Mouse (Mus musculus): Measurements from ENCODE around the gene Ccdc63. TPM values are rescaled to one million over a fixed set of nuclear protein-coding genes. Genes with fewer than 3 reads are reported as not detected.
A peak's percentile ranks its signal among the peaks of the same experiment; 100 is the strongest.

The Ccdc63 gene
- polyA plus RNA-seq, 1 experiment from 2014 or later = 0.56 TPM

- Histone ChIP-seq H3K27ac (ENCODE audit: low read length) (no peak overlapping the region), H3K4me1 (ENCODE audit: control insufficient read depth, insufficient read depth, low read length) (peaks cover 47% of the 10 kb centered on the region), H3K4me3 (ENCODE audit: low read length) (no peak overlapping the region), H3K9ac (ENCODE audit: low read length) (no peak overlapping the region), H3K27me3 (ENCODE audit: control insufficient read depth, insufficient read depth, low read length) (no peaks in the 10 kb centered on the region), H3K9me3 (replicated peaks; ENCODE audit: control insufficient read depth, low read length) (no peaks in the 10 kb centered on the region), H3K4me2 (ENCODE audit: low read depth, low read length) (no peak overlapping the region), H3K36me3 (ENCODE audit: control insufficient read depth, insufficient read depth) (peaks cover 50% of the 10 kb centered on the region)
- no peak for ATAC-seq (replicated peaks; ENCODE audit: extremely low read depth, insufficient read depth, low FRiP score)
- 76% methylated on average over 14 of the region's 14 CpGs for WGBS
Observed at GRCm38 (mm10) chr5:122168344-122169069, 27.9 kb upstream of the Ccdc63 start.

GRCm38 (mm10) chr5:122166636-122167161 lies 26.1 kb upstream of the Ccdc63 start:
- WGBS = 38% methylated on average over 8 of the region's 8 CpGs
- H3K4me3 ChIP-seq (ENCODE audit: low read length) = no peak overlapping the region
- no peaks in the 10 kb centered on the region for H3K27me3 ChIP-seq (ENCODE audit: control insufficient read depth, insufficient read depth, low read length)
- H3K9ac ChIP-seq (ENCODE audit: low read length) = peak overlapping the region; percentile 31
- no peak for ATAC-seq (replicated peaks; ENCODE audit: extremely low read depth, insufficient read depth, low FRiP score)
- no peaks in the 10 kb centered on the region for H3K9me3 ChIP-seq (replicated peaks; ENCODE audit: control insufficient read depth, low read length)
- H3K36me3 ChIP-seq (ENCODE audit: control insufficient read depth, insufficient read depth) = peaks cover 32% of the 10 kb centered on the region
- H3K27ac ChIP-seq (ENCODE audit: low read length) = peak overlapping the region; percentile 33
- peaks cover 65% of the 10 kb centered on the region for H3K4me1 ChIP-seq (ENCODE audit: control insufficient read depth, insufficient read depth, low read length)
- H3K4me2 ChIP-seq (ENCODE audit: low read depth, low read length) = peak overlapping the region; percentile 23

GRCm38 (mm10) chr5:122165233-122165915 lies 24.8 kb upstream of the Ccdc63 start:
- WGBS = 39% methylated on average over 6 of the region's 6 CpGs
- ATAC-seq (replicated peaks; ENCODE audit: extremely low read depth, insufficient read depth, low FRiP score) = no peak
- H3K9ac ChIP-seq (ENCODE audit: low read length) = peak overlapping the region; percentile 7; the same call in 1 of the 2 replicates
- no peaks in the 10 kb centered on the region for H3K27me3 ChIP-seq (ENCODE audit: control insufficient read depth, insufficient read depth, low read length)
- H3K27ac ChIP-seq (ENCODE audit: low read length) = peak overlapping the region; percentile 28; the same call in 1 of the 2 replicates
- H3K4me2 ChIP-seq (ENCODE audit: low read depth, low read length) = no peak overlapping the region
- H3K4me1 ChIP-seq (ENCODE audit: control insufficient read depth, insufficient read depth, low read length) = peaks cover 78% of the 10 kb centered on the region
- H3K4me3 ChIP-seq (ENCODE audit: low read length) = no peak overlapping the region
- H3K9me3 ChIP-seq (replicated peaks; ENCODE audit: control insufficient read depth, low read length) = no peaks in the 10 kb centered on the region
- H3K36me3 ChIP-seq (ENCODE audit: control insufficient read depth, insufficient read depth) = peaks cover 23% of the 10 kb centered on the region

GRCm38 (mm10) chr5:122164011-122164410 lies 23.4 kb upstream of the Ccdc63 start:
- Histone ChIP-seq H3K9ac (ENCODE audit: low read length) (peak overlapping the region; percentile 21; the same call in 1 of the 2 replicates), H3K27ac (ENCODE audit: low read length) (no peak overlapping the region), H3K36me3 (ENCODE audit: control insufficient read depth, insufficient read depth) (peaks cover 13% of the 10 kb centered on the region), H3K27me3 (ENCODE audit: control insufficient read depth, insufficient read depth, low read length) (no peaks in the 10 kb centered on the region), H3K4me3 (ENCODE audit: low read length) (no peak overlapping the region), H3K9me3 (replicated peaks; ENCODE audit: control insufficient read depth, low read length) (no peaks in the 10 kb centered on the region), H3K4me1 (ENCODE audit: control insufficient read depth, insufficient read depth, low read length) (peaks cover 89% of the 10 kb centered on the region), H3K4me2 (ENCODE audit: low read depth, low read length) (no peak overlapping the region)
- WGBS = 65% methylated on average over 3 of the region's 3 CpGs
- ATAC-seq (replicated peaks; ENCODE audit: extremely low read depth, insufficient read depth, low FRiP score) = no peak

- WGBS = 30% methylated on average over 6 of the region's 6 CpGs
- peaks cover 85% of the 10 kb centered on the region for H3K4me1 ChIP-seq (ENCODE audit: control insufficient read depth, insufficient read depth, low read length)
- peak overlapping the region; percentile 43; the same call in 1 of the 2 replicates for H3K27ac ChIP-seq (ENCODE audit: low read length)
- H3K9me3 ChIP-seq (replicated peaks; ENCODE audit: control insufficient read depth, low read length) = no peaks in the 10 kb centered on the region
- no peak for ATAC-seq (replicated peaks; ENCODE audit: extremely low read depth, insufficient read depth, low FRiP score)
- H3K36me3 ChIP-seq (ENCODE audit: control insufficient read depth, insufficient read depth) = peaks cover 8% of the 10 kb centered on the region
- H3K4me3 ChIP-seq (ENCODE audit: low read length) = 0 out of 2 replicates have a peak overlapping the region, but pooled peaks have one; percentile 7
- peak overlapping the region; percentile 35; the same call in 1 of the 2 replicates for H3K9ac ChIP-seq (ENCODE audit: low read length)
- H3K4me2 ChIP-seq (ENCODE audit: low read depth, low read length) = peak overlapping the region; percentile 33
- H3K27me3 ChIP-seq (ENCODE audit: control insufficient read depth, insufficient read depth, low read length) = no peaks in the 10 kb centered on the region
Observed at GRCm38 (mm10) chr5:122163194-122163593, 22.6 kb upstream of the Ccdc63 start.

- H3K4me2 ChIP-seq (ENCODE audit: low read depth, low read length) = peak overlapping the region; percentile 86
- WGBS = under 1% methylated on average over 42 of the region's 42 CpGs
- H3K9ac ChIP-seq (ENCODE audit: low read length) = peak overlapping the region; percentile 96
- ATAC-seq (replicated peaks; ENCODE audit: extremely low read depth, insufficient read depth, low FRiP score) = peak; percentile 7; the same call in 1 of the 2 replicates
- H3K9me3 ChIP-seq (replicated peaks; ENCODE audit: control insufficient read depth, low read length) = no peaks in the 10 kb centered on the region
- peak overlapping the region; percentile 96 for H3K4me3 ChIP-seq (ENCODE audit: low read length)
- peak overlapping the region; percentile 80 for H3K27ac ChIP-seq (ENCODE audit: low read length)
- H3K4me1 ChIP-seq (ENCODE audit: control insufficient read depth, insufficient read depth, low read length) = peaks cover 63% of the 10 kb centered on the region
- H3K27me3 ChIP-seq (ENCODE audit: control insufficient read depth, insufficient read depth, low read length) = no peaks in the 10 kb centered on the region
- 0 out of 2 replicates have a peak, but pooled peaks cover 6% of the 10 kb centered on the region for H3K36me3 ChIP-seq (ENCODE audit: control insufficient read depth, insufficient read depth)
Observed at GRCm38 (mm10) chr5:122158557-122159515, 18.2 kb upstream of the Ccdc63 start.

GRCm38 (mm10) chr5:122157827-122158381 lies 17.3 kb upstream of the Ccdc63 start, which contains the start of gene Ppp1cc:
TSS of gene Ppp1cc (plus strand) at chr5:122158278.
- Histone ChIP-seq H3K36me3 (ENCODE audit: control insufficient read depth, insufficient read depth) (0 out of 2 replicates have a peak, but pooled peaks cover 4% of the 10 kb centered on the region), H3K9ac (ENCODE audit: low read length) (peak within 1 kb of the TSS; percentile 96), H3K4me1 (ENCODE audit: control insufficient read depth, insufficient read depth, low read length) (peaks cover 54% of the 10 kb centered on the region), H3K27me3 (ENCODE audit: control insufficient read depth, insufficient read depth, low read length) (no peaks in the 10 kb centered on the region), H3K27ac (ENCODE audit: low read length) (peak within 1 kb of the TSS; percentile 91), H3K4me3 (ENCODE audit: low read length) (peak within 1 kb of the TSS; percentile 96), H3K4me2 (ENCODE audit: low read depth, low read length) (peak within 1 kb of the TSS; percentile 86), H3K9me3 (replicated peaks; ENCODE audit: control insufficient read depth, low read length) (no peaks in the 10 kb centered on the region)
- WGBS = under 1% methylated on average over 45 of the region's 54 CpGs
- peak; percentile 92 for ATAC-seq (replicated peaks; ENCODE audit: extremely low read depth, insufficient read depth, low FRiP score)

- 62% methylated on average over 2 of the region's 2 CpGs for WGBS
- Histone ChIP-seq H3K27me3 (ENCODE audit: control insufficient read depth, insufficient read depth, low read length) (no peaks in the 10 kb centered on the region), H3K36me3 (ENCODE audit: control insufficient read depth, insufficient read depth) (0 out of 2 replicates have a peak, but pooled peaks cover 4% of the 10 kb centered on the region), H3K9me3 (replicated peaks; ENCODE audit: control insufficient read depth, low read length) (no peaks in the 10 kb centered on the region), H3K27ac (ENCODE audit: low read length) (no peak overlapping the region), H3K4me1 (ENCODE audit: control insufficient read depth, insufficient read depth, low read length) (peaks cover 40% of the 10 kb centered on the region), H3K4me3 (ENCODE audit: low read length) (no peak overlapping the region), H3K9ac (ENCODE audit: low read length) (no peak overlapping the region), H3K4me2 (ENCODE audit: low read depth, low read length) (no peak overlapping the region)
- ATAC-seq (replicated peaks; ENCODE audit: extremely low read depth, insufficient read depth, low FRiP score) = no peak
Observed at GRCm38 (mm10) chr5:122156486-122156885, 15.9 kb upstream of the Ccdc63 start.

Measured in heart, embryonic 16.5 days (tissue).